Mouse (Mus musculus): ENCODE measurements around the gene Msi2.

The Msi2 gene

GRCm38 (mm10) chr11:88594010-88594409 lies 124.3 kb downstream of the Msi2 start:
- CTCF ChIA-PET: no interaction called here

- CTCF ChIA-PET: no interaction called here
Observed at GRCm38 (mm10) chr11:88592099-88592498, 126.2 kb downstream of the Msi2 start.

DNA sequence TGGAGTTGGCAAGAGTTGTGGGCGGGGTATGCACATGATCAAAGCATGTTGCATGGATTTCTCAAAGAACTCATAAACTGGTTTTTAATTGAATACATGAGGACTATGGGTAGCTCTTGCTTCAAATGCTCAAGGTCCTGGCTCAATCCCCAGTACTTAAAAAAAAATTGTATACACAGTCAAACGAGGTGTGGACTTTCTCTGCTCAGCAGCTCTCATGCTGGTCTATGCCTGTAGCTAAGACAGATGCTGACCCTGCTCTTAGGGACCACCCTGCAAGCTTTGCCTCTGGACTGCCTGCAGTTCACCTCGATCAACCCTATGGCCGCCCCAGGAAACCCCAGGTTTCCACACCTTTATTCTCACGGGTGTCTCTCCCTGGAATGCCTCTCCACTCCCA lies 127.7 kb downstream of the Msi2 start:
- CTCF ChIA-PET: no interaction called here

GRCm38 (mm10) chr11:88589641-88590040 lies 128.7 kb downstream of the Msi2 start:
- CTCF ChIA-PET: no interaction called here

DNA sequence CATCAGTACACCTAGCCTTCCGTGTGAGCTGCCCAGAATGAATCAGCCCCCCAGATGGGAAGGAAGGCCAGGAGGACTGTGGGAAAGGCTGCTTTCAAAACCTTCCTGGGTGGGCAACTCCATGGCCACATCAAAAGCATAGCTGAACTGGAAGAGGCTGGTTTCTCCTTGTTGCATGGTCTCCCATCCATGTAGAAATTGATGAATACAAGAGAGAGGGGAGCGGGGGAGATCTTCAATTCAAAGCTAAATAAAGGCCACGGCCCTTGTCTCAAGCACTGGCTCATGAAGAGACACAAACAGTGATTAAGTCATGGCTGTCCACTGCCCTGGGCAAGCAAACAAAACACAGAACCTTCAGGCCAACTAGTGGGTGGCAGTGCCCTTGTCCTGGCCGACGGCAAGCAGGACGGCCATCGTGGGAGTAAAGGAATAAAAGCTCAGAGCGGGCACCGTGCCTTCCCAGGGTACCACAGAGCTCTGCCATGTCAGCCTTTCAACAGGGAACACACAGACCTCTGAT lies 129.6 kb downstream of the Msi2 start:
- CTCF ChIA-PET: no interaction called here

DNA sequence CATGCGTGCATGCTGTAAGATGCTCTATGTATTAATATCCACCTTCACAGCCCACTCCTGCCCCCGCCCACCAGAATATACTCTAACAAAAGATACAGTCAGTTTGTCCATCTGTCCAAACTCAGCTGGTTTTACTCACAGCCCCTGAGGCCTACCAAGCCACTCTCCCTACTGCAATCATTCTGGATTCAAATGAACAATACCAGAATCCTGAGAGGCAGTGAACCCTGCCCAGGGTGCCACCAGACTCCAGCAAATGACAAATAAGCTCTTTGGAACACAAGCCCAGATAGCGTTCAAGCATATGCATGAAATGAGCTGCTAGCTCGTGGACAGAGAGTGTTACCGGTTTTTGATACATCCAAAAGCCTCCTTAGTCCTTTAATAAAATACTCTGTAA lies 130.6 kb downstream of the Msi2 start:
- CTCF ChIA-PET: no interaction called here

- CTCF ChIA-PET: no interaction called here
Observed at GRCm38 (mm10) chr11:88585880-88586279, 132.4 kb downstream of the Msi2 start.

DNA sequence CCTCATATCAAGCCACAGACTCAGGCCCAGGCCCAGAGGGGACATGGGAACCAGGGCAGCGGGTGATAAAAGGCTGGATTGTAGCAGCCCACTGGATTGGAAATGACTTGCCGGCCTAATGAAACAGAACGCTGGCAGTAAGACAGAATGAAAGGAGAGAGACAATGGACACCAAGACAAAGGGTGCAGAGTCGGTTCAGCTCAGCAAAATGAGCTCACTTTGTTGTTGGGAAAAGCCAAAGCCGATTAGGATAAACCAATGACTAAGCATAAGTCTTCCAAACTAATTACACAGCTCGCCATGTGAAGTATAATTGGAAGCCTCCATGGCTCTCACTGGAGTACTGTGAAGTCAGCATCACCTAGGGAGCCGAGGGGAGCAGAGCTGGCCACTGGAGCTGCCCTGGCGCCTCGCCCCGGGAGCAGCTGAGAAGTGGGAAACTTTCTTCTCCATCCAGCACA lies 133.1 kb downstream of the Msi2 start:
- CTCF ChIA-PET: interaction anchor here (0.7 kb wide), 1 partner anchor 14 kb away, joined by 4 read pairs; no protein-coding TSS in a partner anchor

GRCm38 (mm10) chr11:88583866-88584265 lies 134.4 kb downstream of the Msi2 start:
- CTCF ChIA-PET: no interaction called here

- CTCF ChIA-PET: no interaction called here
Observed at GRCm38 (mm10) chr11:88583259-88583833, 135.0 kb downstream of the Msi2 start.

DNA sequence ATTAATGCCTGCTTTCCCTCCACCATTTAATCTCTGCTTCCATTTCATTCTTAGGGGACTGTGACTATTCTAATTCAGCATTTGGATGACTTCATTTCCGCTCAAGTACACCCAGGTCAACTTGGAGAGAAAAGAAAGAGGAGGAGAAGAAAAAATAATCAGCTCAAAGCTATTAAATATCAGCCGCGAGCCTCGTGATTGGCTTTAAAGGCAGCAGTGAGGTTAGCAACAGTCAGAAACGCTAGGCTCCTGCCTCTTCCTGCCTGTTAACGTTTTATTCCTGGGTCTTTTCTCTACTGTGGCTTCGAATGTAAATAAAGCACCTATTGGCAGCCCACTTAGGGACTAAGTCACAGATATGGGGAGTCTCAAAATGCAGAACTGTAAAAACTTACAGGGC lies 135.5 kb downstream of the Msi2 start:
- CTCF ChIA-PET: no interaction called here

GRCm38 (mm10) chr11:88582021-88582707 lies 136.1 kb downstream of the Msi2 start:
- CTCF ChIA-PET: no interaction called here

DNA sequence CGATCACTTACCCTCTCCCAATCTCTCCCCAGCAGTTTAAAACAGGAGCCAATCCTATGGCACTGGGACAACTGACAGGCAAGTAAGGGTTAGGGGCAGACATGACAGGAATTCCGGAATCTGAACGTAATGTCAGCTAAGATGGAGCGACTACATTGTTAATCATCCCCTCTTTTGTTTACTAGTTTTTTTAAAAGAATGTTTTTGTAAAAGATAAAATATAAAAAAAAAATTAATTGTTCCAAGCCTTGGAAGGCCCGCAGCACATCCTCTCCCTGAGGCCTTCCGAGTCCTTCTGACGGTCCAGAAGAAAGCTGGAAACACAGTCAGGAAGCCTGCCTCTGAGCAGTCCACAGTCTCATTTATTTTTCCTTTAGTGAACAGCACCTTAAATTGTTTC lies 136.9 kb downstream of the Msi2 start:
- CTCF ChIA-PET: interaction anchor here (0.6 kb wide), 1 partner anchor 85 kb away, joined by 5 read pairs; no protein-coding TSS in a partner anchor

GRCm38 (mm10) chr11:88578700-88579099 lies 139.6 kb downstream of the Msi2 start:
- CTCF ChIA-PET: interaction anchor here (0.7 kb wide), 1 partner anchor 33 kb away, joined by 5 read pairs; no protein-coding TSS in a partner anchor

- CTCF ChIA-PET: interaction anchor here (0.6 kb wide), 1 partner anchor 67 kb away, joined by 11 read pairs; no protein-coding TSS in a partner anchor
Observed at GRCm38 (mm10) chr11:88577076-88577475, 141.2 kb downstream of the Msi2 start.

DNA sequence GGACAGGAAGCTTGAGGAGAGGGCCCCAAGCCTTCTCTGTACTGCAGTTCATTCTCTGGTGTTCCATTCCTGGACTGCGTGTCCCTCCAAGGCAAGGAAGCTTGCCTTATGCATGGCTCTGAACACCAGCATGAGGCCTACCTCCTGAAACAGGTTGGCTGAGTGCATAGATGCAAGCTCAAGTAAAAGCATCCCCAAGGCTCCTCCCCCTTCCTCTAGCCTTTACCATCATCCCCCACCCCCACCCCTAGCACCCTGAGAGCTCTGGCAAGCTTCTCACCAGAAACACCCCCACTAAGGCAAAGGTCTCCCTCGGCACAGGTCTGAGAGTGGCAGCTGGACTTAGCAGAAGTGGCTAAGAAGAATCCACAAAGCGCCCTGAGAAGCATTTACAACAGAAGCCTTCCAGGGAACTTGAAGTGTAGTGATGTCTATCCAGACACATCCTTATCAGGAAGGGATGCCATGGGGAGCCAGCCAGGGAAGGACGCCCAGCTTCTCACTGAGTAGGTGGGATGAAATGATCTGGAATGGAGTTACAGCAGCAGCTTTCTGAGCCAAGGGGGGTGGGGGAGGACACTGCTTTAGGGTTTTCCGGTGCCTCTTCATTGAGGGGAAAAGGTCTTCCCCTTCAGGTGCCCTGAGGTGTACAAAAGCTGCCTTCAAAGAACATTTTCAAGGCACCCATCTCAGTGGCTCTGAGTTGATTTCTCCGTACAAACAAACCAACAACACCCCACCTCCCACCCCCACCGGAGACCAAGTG lies 141.9 kb downstream of the Msi2 start:
- CTCF ChIA-PET: interaction anchor here (0.6 kb wide), 1 partner anchor 67 kb away, joined by 11 read pairs; no protein-coding TSS in a partner anchor

- CTCF ChIA-PET: no interaction called here
Observed at GRCm38 (mm10) chr11:88574575-88575360, 143.5 kb downstream of the Msi2 start.

GRCm38 (mm10) chr11:88573013-88573412 lies 145.3 kb downstream of the Msi2 start:
- CTCF ChIA-PET: no interaction called here

DNA sequence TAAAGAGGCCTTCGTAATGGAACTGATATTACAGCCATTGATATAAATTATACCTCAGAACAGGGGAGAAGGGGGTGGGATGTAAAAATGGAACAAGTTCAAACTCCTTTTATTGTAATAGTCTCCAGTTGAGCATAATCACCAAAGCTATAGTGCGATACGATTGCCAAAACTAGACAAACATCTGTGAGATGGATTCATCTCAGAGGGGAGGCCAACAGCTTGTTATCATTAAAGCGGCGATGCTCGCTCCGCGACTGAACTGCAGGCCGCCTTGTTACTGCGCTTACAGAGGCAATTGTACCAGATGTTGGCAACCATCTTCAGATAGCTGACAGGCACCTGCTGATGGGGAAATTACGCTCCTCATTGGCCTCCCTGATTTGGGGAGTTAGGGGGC lies 145.9 kb downstream of the Msi2 start:
- CTCF ChIA-PET: interaction anchor here (0.6 kb wide), 2 partner anchors 9 to 21 kb away, joined by 7 read pairs; no protein-coding TSS in a partner anchor

DNA sequence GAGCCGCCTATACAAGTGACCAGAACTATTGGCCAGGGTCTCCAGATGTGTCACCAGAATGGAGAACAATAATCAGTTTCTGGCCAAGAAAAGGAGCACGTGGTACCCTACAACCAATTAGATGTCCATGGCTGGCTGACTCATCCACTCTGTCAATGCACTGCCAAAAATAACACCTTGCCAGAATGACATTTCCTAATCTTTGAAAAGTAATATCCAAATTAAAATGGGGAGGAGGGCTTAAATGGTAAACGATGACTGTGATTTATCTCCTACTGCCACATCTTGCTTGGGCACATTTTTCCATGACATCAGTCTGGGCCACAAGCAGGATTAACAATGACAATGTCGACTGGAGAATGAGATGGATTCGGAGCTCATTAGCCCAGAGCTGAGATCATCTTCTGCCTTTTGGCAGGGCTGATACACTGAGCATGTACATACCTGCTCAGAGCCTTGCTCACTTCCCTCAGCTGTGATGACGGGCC lies 147.6 kb downstream of the Msi2 start:
- CTCF ChIA-PET: no interaction called here
